Mouse (Mus musculus) telencephalon, adult 2 months (tissue): ENCODE measurements at regions not wholly inside any gene's neighbourhood (a gene's known extent, or its start where the extent isn't known, plus 50 kb on each side); places are given as distances from the start of the nearest gene placed in this dataset.
A peak's percentile ranks its signal among the peaks of the same experiment; 100 is the strongest.

Source experiments
- DNase-seq: peaks from one replicate; pipeline ENCODE4 v3.0.0-alpha.2; 2011; ENCODE audit warnings: low read depth, low spot score

- peak; percentile 78 for DNase-seq
These were observed 312.5 kb downstream of the Cmpk2 start for GRCm38 (mm10) chr12:26781537-26781936.

- DNase-seq: no peak
These were observed 309.8 kb downstream of the Cmpk2 start for GRCm38 (mm10) chr12:26778796-26779195.

- DNase-seq: no peak
These were observed 308.0 kb downstream of the Cmpk2 start for GRCm38 (mm10) chr12:26776986-26777385.

DNA sequence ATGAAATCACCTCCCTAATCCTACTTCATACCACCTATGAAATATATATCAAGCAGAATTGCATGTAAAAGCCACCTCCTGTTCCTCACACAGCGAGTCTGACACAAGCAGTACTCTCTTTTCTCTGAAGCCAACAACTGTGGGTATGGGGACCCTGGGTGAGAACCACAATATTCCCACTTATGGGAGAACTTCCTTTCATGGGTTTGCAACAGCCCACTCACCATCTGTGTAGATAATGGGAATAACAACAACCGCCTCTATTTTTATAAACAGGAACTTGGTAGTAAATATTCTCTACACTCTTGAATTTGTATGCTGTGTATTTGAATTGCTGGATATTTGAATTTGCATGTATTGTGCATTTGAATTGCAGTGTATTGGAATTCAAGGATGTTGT is 305.0 kb downstream of the Cmpk2 start:
- no peak for DNase-seq

GRCm38 (mm10) chr12:26770753-26771583 is 302.0 kb downstream of the Cmpk2 start:
- DNase-seq: no peak

DNA sequence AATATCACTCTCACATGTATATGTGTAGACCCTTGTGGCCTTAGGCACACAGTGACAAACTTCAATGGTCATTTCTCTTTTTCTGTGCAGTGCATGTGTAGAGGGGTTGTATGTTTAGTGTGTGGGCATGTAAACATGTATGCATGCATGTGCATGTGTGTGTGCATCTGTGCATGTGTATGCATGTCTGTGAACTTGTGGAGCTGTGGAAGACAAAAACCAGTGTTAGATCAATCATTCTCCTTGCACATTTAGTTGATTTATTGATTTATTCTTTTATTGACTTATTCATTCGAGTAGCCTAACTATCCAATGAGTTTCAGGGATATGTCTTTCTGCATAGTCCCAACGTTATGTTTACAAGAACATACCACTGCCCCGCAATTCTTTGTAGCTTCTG is 298.5 kb downstream of the Cmpk2 start:
- DNase-seq: no peak

GRCm38 (mm10) chr12:26758657-26759325 is 289.8 kb downstream of the Cmpk2 start:
- no peak for DNase-seq

GRCm38 (mm10) chr12:26756284-26756683 is 287.3 kb downstream of the Cmpk2 start:
- DNase-seq: no peak

DNA sequence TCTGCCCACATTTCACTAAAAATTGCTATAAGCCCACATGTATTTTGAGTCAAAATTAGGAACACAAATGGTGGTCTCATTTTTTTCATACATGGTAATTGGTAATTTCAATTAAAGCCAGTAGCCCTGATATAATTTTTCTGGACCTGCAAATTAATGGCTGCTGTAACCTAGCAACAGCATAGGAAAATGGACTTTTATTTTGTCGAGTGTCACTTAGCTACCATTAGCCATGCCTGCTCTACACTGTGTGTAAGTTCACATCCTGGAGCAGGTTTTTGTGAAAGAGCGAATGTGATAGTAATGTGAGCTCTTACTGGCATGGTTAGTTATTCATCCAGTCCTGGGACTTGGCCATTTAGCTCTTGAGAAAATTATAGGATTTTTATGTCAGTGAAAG is 285.6 kb downstream of the Cmpk2 start:
- DNase-seq: no peak

DNA sequence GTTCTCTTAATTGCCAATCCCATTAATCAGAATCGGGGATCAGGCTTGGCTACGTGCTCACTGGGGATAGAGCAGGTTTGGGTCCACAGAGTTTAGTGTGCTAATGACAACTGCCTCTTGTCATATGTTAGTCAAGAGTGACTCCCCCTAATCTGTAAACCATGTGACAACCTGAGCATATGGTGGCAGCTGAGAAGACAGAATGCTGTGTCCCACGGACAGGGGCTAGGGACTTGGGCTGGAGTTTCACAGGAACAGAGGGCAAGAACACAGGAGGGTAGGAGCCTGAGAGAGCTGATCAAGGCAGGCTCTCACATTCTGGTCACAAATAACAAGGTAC is 265.5 kb downstream of the Cmpk2 start:
- DNase-seq: no peak

DNA sequence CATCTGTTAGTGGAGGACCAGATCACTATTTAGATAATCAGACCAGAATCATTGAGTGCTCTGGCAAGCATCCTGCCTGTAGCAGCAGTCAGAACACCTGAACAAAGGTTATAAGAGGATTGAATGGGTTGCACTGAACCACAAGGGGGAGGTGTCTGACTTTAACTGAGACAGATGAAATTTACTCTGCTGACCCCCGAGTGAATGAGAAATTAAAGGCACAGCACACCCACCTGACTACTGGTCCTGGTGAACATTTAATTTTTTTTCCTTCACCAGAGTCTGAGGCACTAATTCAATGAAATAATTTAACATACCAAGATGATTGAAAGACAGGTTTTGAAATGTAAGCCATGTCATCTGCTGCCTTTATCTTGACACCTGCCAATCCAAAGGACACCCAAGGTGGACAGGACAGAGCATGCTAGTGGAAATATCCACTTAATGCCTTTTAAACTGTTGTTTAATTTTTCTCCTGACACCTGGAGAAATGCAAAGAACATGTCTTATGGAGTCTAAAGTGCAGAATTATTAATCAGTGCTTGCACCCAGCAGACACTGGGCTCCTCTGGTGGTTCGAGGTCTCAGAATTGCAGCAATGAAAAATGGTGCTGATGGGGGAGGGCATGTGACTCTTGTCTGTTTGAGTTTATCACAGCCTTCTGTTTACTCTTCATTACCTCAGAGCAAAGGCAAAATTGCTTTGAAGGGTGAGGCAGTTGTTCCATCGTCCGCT is 265.0 kb downstream of the Cmpk2 start:
- no peak for DNase-seq

- no peak for DNase-seq
These were observed 254.4 kb downstream of the Cmpk2 start for GRCm38 (mm10) chr12:26723399-26723798.

GRCm38 (mm10) chr12:26698838-26699237 is 229.8 kb downstream of the Cmpk2 start:
- DNase-seq: no peak

DNA sequence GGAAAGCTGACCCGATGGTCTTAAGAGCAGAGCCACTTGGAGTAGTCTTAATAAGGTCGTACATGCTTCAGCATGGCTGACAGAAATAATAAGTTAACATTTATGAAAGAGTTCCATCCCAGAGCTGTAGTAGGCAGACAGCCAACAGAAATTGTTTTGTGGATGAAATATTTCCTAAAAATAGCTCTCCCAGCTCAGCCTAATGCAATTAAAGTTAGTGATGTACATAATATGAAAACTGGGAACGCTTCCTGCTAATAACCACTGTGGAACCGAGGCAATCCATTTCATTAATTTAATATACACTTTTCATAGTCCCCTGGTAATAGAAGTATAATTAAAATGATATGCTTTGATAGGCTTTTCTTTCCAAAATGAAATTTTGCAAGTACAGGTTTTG is 219.0 kb downstream of the Cmpk2 start:
- DNase-seq: no peak

- no peak for DNase-seq
These were observed 211.6 kb downstream of the Cmpk2 start for GRCm38 (mm10) chr12:26680568-26680947.

DNA sequence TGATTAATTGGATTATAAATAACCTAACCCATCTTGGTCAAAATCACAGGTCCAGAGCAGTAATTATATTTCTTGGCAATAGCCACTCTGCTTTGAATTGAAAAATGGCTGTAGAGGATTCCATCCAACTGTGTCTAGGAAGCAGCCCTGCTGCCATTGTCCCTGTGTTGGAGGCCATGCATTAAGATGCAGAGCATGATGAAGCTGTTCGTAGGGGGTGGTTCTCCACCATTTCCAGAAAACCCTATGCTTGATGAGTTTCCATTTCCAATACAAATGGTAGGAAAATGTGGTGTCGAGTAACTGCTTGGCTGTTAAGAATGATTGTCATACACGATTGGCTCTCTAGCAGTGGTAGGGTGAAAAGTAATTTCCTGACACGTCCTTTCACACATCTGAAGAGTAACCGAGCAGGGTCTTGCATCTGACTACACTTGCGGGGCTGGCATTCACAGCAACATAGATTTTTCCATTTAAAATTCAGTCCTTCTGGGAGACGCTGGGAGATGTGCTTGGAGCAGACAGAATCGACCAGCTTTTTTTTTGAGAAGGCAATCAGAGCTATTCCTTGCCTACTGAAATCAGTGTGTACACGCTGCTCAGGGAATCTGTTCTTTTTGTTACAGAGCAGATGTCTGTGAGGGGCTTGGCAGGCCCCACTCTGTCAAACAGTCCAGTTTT is 211.0 kb downstream of the Cmpk2 start:
- no peak for DNase-seq

GRCm38 (mm10) chr12:26665466-26665865 is 196.5 kb downstream of the Cmpk2 start:
- no peak for DNase-seq

DNA sequence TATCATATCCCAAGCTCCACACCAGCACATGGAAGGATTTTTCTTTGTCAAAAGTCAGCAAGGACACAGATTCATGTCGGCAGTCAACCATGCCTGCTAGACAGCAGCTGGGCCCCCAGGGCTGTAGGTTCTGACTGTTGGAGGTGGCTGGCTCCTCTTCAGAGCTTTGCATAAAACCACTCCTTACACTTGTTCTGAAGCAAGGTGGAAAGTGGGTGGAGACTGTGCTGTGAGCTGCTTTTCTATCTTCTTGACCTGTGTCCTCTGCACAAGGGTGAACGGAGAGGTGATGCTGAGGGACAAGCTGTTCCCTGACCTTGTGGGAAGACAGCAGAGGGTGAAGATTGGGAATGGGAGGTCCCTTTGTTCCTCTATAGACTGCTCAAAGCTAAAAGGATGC is 185.2 kb downstream of the Cmpk2 start:
- DNase-seq: no peak

GRCm38 (mm10) chr12:26653781-26654180 is 184.8 kb downstream of the Cmpk2 start:
- DNase-seq: no peak

DNA sequence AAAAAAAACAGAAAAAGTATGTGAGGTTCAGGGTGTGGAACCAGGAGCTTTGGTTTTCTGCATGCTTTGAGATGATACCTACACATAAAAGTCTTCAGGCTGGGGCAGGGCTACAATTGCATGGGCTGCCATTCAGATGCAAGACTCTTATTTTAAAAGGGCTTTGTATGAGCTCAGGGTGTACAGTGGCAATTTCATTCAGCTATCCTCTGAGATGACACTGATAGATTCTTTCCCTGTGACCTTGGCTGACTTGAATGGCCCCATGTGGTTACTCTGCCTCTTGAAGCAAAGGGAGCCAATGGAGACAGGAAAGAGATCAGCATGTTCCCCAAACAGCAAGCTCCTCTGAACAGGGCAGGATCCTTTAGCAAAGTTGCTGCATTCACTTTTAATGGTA is 177.1 kb downstream of the Cmpk2 start:
- no peak for DNase-seq

- no peak for DNase-seq
These were observed 166.7 kb downstream of the Cmpk2 start for GRCm38 (mm10) chr12:26635665-26636241.

- DNase-seq: no peak
These were observed 166.2 kb downstream of the Cmpk2 start for GRCm38 (mm10) chr12:26635253-26635652.
